Mouse (Mus musculus): ENCODE data around the gene Best2. TPM values are rescaled to one million over a fixed set of nuclear protein-coding genes. Genes with fewer than 3 reads are reported as not detected.
A peak's percentile ranks its signal among the peaks of the same experiment; 100 is the strongest.

Best2 gene
- polyA plus RNA-seq, 1 experiment from 2014 or later = not detected

DNA sequence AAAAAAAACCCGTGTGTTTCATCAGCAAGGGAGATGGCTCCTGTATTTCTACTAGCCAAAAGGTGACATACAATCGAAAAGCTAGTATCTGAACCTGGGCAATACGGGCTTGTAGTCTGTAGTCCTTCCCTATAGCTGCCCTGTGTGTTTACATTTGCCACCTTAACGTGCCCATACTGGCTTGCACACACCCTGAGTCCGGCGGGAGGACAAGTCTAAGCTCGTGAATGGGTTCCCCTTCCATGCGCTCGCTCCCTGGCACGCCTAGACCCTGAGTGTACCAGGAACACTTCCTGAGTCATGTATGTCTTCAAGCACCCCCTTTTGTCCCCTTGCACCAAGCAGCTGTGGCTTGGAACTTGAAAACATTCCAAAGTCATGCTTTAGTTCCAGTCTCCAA is 2.4 kb upstream of the Best2 start:
- H3K27ac ChIP-seq = no peak overlapping the region
- WGBS = 74% methylated on average over 10 of the region's 10 CpGs
- peaks cover 6% of the 10 kb centered on the region for H3K4me1 ChIP-seq

DNA sequence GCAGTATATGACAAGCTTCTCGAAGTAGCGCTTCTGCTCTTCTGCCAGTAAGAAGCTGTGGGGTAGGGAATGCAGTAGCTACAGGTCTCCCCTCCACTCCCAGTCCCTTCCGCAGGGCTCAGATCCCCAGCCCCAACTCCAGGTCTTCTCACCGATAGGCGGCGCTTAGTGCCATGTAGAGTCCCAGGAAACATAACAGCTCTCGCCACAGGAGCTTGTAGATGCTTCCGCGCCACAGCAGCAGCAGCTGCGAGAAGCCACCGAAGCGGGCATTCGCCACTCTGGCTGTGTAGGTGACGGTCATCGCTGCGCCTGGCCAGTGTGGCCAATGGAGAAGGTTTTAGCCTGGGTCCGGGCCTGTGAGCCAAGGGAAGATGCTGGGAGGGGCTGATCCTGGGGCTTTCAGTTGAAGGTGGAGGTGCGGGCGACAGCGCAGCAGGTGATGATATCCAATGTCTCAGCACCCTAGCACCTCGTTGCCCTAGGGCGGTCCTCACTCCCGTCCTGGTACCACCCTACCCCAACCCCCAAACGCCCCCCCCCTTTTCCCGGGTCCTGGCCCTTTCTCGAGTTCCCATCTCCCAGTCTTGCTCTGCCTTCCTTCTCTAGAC is 996 bp downstream of the Best2 start:
- Histone ChIP-seq H3K27me3 (peaks cover 53% of the 10 kb centered on the region), H3K36me3 (peaks cover 12% of the 10 kb centered on the region), H3K4me1 (peaks cover 12% of the 10 kb centered on the region), H3K27ac (no peak overlapping the region), H3K9ac (peak overlapping the region; percentile 43), H3K4me3 (replicated peaks) (peak overlapping the region; percentile 37), H3K4me2 (peak overlapping the region; percentile 67), H3K9me3 (replicated peaks) (no peaks in the 10 kb centered on the region)
- no peak; the same call in 1 of the 2 replicates for ATAC-seq (replicated peaks; ENCODE audit: low FRiP score)
- 3% methylated on average over 24 of the region's 26 CpGs for WGBS

More for the DNA sequence above, 2.4 kb upstream of the Best2 start:
- Histone ChIP-seq H3K4me2 (no peak overlapping the region), H3K9ac (no peak overlapping the region), H3K9me3 (replicated peaks) (no peaks in the 10 kb centered on the region), H3K27me3 (peaks cover 28% of the 10 kb centered on the region), H3K4me3 (replicated peaks) (no peak overlapping the region), H3K36me3 (peaks cover 46% of the 10 kb centered on the region)
- no peak for ATAC-seq (replicated peaks; ENCODE audit: low FRiP score)

DNA sequence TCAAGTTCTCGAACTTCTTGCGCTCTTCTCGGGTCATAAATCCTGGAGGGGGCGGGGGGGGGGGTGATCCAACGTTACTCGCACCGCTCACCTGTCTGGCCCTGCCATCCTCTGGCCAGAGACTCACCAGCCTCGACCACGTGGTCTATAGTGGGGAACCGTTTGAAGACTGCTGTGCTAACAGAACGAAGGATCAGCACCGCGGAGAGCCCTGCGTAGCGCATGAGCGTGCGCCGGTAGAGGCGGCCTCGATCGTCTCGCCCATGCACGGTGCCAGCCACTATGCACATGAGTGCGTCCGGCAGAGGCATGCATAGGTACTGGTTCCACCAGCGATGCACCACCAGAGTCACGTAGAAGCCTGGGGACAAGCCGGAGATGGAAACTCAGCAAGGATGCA is 3.1 kb downstream of the Best2 start:
- WGBS = 13% methylated on average over 28 of the region's 28 CpGs
- Histone ChIP-seq H3K4me3 (replicated peaks) (no peak overlapping the region), H3K4me2 (peak overlapping the region; percentile 14; the same call in 1 of the 2 replicates), H3K9me3 (replicated peaks) (no peaks in the 10 kb centered on the region), H3K4me1 (peaks cover 12% of the 10 kb centered on the region), H3K27me3 (peaks cover 67% of the 10 kb centered on the region), H3K9ac (no peak overlapping the region), H3K27ac (no peak overlapping the region), H3K36me3 (no peaks in the 10 kb centered on the region)
- no peak for ATAC-seq (replicated peaks; ENCODE audit: low FRiP score)

DNA sequence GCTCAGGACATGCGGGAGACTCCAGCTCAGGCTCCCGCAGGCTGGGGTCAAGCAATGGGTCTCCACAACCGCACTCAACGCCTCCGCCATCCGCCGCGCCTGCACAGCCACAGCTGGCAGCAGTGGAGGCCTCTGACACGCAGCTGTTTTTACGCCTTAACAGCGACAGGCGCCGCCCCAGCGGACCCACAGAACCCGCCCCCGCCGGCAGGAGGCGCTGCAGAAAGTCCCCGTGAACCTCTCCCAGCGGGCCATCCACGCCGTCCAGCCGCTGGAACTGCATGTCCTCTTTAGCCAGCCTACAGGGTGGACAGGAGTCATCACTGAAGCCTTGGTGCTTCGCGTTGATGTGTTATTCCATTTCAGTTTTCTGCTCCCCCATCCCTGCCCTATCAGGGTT is 6.6 kb downstream of the Best2 start:
- Histone ChIP-seq H3K4me2 (no peak overlapping the region), H3K27ac (no peak overlapping the region), H3K4me3 (replicated peaks) (no peak overlapping the region), H3K36me3 (0 out of 2 replicates have a peak, but pooled peaks cover 2% of the 10 kb centered on the region), H3K9me3 (replicated peaks) (no peaks in the 10 kb centered on the region), H3K4me1 (peaks cover 6% of the 10 kb centered on the region; the same call in 1 of the 2 replicates), H3K27me3 (peaks cover 44% of the 10 kb centered on the region), H3K9ac (no peak overlapping the region)
- WGBS = 18% methylated on average over 25 of the region's 25 CpGs
- ATAC-seq (replicated peaks; ENCODE audit: low FRiP score) = no peak

DNA sequence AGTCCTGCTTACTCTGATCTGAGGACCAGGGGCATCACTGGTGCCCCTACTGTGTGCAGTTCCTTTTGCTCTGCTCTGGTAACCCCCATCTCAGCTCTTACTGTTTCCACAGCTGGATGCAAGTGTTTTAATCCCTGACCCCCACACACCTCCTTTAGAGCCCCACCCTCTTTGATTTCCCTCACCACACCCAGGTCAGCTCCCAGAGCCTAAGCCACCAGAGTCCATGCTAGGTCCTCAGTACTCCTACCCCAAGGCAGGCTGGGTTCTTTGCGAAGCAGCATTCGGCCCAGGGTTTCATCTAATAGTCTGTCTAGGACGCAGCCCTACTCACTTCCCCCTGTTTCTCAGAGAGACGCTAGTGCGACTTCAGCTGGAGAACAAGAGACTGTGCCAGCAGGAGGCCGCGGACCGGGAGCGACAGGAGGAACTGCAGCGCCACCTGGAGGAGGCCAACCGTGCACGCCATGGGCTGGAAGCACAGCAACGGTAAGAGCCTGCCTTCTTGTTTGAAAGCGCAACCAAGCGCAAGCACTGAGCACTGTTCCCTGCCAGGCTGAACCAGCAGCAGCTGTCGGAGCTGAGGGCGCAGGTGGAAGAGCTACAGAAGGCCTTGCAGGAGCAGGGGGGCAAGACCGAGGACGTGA is 16.6 kb downstream of the Best2 start:
- Histone ChIP-seq H3K27me3 (peaks cover 24% of the 10 kb centered on the region), H3K9ac (no peak overlapping the region), H3K4me3 (replicated peaks) (no peak overlapping the region; the same call in 1 of the 2 replicates), H3K4me1 (peaks cover 16% of the 10 kb centered on the region), H3K36me3 (peaks cover 21% of the 10 kb centered on the region), H3K4me2 (peak overlapping the region; percentile 21), H3K27ac (no peak overlapping the region), H3K9me3 (replicated peaks) (no peaks in the 10 kb centered on the region)
- ATAC-seq (replicated peaks; ENCODE audit: low FRiP score) = peak; percentile 59
- 9% methylated on average over 19 of the region's 19 CpGs for WGBS

DNA sequence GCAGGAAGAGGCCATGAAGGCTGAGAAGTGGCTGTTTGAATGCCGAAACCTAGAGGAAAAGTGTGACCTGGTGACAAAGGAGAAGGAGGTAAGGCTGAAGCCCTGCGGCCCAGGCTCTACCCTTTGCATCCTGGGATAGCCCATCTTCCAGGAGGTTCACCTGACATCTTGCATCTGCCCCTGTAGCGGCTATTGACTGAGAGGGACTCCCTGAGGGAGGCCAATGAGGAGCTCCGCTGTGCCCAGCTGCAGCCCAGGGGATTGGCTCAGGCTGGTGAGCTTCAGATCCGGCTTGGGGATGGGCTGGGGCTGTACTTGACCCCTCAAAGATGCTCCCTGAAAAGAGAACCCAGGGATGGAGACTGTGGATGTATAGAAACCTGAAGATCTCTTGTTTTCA is 17.4 kb downstream of the Best2 start:
- Histone ChIP-seq H3K4me2 (no peak overlapping the region), H3K27me3 (peaks cover 24% of the 10 kb centered on the region), H3K9me3 (replicated peaks) (no peaks in the 10 kb centered on the region), H3K4me1 (peaks cover 16% of the 10 kb centered on the region), H3K36me3 (peaks cover 19% of the 10 kb centered on the region), H3K27ac (no peak overlapping the region), H3K4me3 (replicated peaks) (no peak overlapping the region), H3K9ac (no peak overlapping the region)
- no peak for ATAC-seq (replicated peaks; ENCODE audit: low FRiP score)
- WGBS = 88% methylated on average over 5 of the region's 5 CpGs

DNA sequence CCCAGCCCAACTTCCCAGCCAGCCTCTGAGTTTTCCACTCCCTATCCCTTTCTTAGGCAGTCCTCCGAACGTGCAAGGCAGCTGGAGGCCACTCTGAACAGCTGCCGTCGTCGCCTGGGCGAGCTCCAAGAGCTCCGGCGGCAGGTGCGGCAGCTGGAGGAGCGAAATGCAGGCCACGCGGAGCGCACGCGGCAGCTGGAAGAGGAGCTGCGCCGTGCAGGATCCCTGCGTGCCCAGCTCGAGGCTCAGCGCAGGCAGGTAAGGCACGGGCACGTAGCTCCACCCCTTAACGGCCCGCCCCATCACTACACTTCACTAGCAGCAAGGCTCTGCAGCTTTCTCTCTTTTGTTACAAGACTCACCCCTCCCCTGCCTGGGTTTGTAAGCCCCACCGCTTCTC is 18.7 kb downstream of the Best2 start:
- H3K27me3 ChIP-seq = peaks cover 24% of the 10 kb centered on the region
- H3K36me3 ChIP-seq = peaks cover 19% of the 10 kb centered on the region
- H3K4me2 ChIP-seq = 0 out of 2 replicates have a peak overlapping the region, but pooled peaks have one; percentile 25
- no peak for ATAC-seq (replicated peaks; ENCODE audit: low FRiP score)
- H3K9ac ChIP-seq = no peak overlapping the region
- no peaks in the 10 kb centered on the region for H3K9me3 ChIP-seq (replicated peaks)
- H3K4me1 ChIP-seq = peaks cover 23% of the 10 kb centered on the region
- WGBS = 21% methylated on average over 25 of the region's 25 CpGs
- H3K27ac ChIP-seq = no peak overlapping the region
- H3K4me3 ChIP-seq (replicated peaks) = no peak overlapping the region

DNA sequence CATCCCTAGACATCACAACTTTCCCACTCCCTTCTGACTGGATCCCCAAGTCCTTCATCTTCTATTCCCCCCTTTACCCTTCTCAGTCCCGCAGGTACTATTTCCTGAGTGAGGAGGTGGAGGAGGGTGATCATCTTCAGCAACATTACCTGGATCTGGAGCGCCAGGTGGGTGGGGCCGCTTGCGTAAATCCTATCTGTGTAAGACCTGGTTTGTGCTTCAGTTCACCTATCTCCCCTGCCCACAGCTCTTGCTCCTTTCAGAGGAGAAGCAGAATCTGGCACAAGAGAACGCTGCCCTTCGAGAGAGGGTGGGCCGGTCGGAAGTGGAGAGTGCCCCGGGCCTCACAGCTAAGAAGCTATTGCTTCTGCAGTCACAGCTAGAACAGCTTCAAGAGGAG is 20.0 kb downstream of the Best2 start:
- H3K36me3 ChIP-seq = peaks cover 19% of the 10 kb centered on the region
- H3K4me3 ChIP-seq (replicated peaks) = no peak overlapping the region
- H3K27me3 ChIP-seq = peaks cover 24% of the 10 kb centered on the region
- no peaks in the 10 kb centered on the region for H3K9me3 ChIP-seq (replicated peaks)
- ATAC-seq (replicated peaks; ENCODE audit: low FRiP score) = no peak
- H3K4me1 ChIP-seq = peaks cover 28% of the 10 kb centered on the region
- no peak overlapping the region for H3K9ac ChIP-seq
- H3K4me2 ChIP-seq = no peak overlapping the region
- 91% methylated on average over 9 of the region's 9 CpGs for WGBS
- no peak overlapping the region for H3K27ac ChIP-seq

DNA sequence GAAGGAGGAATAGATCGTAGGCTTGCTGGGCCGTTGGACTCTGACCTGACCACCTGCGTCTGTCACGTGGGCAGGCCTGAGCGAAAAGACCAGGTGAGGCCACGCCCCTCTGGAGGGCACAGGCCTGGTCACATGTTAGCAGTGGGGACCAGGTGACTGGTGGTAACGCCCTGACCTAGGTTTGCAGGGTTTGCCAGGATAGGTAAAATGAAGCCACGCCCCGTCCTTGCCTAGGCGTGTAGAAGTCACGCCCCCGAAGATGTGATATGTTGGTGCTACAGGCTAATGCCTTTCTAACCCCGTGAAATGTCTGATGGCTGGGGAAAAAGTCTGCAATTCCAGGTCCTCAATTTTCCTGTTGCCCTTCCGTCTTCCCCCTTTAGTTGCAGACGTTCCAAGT is 23.5 kb downstream of the Best2 start:
- 2% methylated on average over 15 of the region's 15 CpGs for WGBS
- Histone ChIP-seq H3K4me2 (peak overlapping the region; percentile 85), H3K27me3 (peaks cover 36% of the 10 kb centered on the region), H3K4me3 (replicated peaks) (peak overlapping the region; percentile 58), H3K36me3 (peaks cover 9% of the 10 kb centered on the region; the same call in 1 of the 2 replicates), H3K9ac (peak overlapping the region; percentile 69), H3K9me3 (replicated peaks) (no peaks in the 10 kb centered on the region), H3K4me1 (peaks cover 29% of the 10 kb centered on the region), H3K27ac (peak overlapping the region; percentile 85)
- peak; percentile 72 for ATAC-seq (replicated peaks; ENCODE audit: low FRiP score)

DNA sequence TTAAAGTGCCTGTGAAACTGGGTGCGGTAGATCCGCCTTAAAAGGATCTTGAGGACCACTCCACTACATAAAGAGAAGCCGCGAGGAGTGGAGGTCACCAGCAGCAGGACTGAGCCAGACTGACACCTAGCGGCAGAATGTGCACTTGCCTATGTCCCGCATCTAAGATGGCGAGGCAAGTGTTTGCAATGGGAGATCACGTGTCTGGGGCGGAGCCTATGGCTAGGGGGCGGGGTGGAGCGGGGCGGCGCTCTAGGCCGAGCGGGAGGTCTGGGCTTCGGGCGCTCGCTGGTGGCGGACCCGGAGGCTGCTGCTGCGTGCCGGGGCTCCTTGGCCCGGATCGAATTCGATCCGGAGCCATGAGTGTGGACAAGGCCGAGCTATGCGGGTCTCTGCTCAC is 24.0 kb downstream of the Best2 start, which contains the start of gene Hook2:
Gene Hook2, plus strand, starts transcription at position 255 of the 400 bp plus-strand sequence.
- Histone ChIP-seq H3K4me1 (peaks cover 29% of the 10 kb centered on the region), H3K4me3 (replicated peaks) (peak within 1 kb of the TSS; percentile 58), H3K9me3 (replicated peaks) (no peaks in the 10 kb centered on the region), H3K4me2 (peak within 1 kb of the TSS; percentile 85), H3K27me3 (peaks cover 31% of the 10 kb centered on the region), H3K27ac (peak within 1 kb of the TSS; percentile 85), H3K36me3 (peaks cover 9% of the 10 kb centered on the region; the same call in 1 of the 2 replicates), H3K9ac (peak within 1 kb of the TSS; percentile 69)
- under 1% methylated on average over 28 of the region's 28 CpGs for WGBS
- ATAC-seq (replicated peaks; ENCODE audit: low FRiP score) = peak; percentile 91

DNA sequence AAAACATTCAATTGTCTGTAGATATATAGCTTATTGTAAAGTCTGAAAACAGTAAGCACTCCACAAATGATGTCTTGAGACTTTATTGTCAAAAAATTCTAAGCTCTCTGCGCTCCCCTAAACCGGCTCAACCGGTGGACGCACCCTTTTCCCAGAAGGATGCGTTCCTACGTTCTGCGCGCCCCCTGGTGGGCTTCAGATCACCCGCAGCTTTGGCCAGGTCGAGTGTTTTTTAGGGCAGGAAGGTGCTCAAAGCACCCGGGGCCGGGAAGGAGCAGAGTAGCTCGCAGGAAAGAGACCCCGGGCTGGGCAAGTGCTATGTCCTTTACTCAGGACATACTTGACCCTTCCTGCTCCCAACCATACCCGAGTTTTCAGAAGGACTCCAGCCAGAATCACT is 24.5 kb downstream of the Best2 start:
- Histone ChIP-seq H3K36me3 (peaks cover 3% of the 10 kb centered on the region; the same call in 1 of the 2 replicates), H3K9me3 (replicated peaks) (no peaks in the 10 kb centered on the region), H3K4me2 (peak overlapping the region; percentile 85), H3K9ac (peak overlapping the region; percentile 59), H3K27me3 (peaks cover 26% of the 10 kb centered on the region), H3K4me1 (peaks cover 34% of the 10 kb centered on the region), H3K27ac (peak overlapping the region; percentile 83), H3K4me3 (replicated peaks) (peak overlapping the region; percentile 58)
- ATAC-seq (replicated peaks; ENCODE audit: low FRiP score) = peak; percentile 55
- WGBS = under 1% methylated on average over 15 of the region's 15 CpGs

DNA sequence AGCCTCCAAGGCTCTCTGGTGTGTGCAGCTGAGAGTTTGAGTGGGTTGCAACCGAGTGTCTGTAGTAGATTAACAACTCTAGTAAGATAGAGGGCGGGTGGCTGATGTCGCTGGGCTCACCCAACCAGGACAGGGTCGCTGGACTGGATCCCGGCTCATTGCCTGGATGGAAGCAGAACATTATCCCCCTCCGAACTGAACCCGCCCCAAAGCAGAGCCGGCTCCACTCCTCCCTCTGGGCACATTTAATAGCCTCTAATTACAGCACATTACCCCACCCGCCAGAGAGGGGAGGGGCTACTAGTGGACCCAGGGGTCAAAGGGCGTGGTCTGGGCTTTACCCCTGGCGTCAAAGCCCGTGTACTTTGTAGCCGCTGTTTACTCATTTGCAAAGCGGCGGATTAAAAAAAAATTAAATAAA is 25.0 kb downstream of the Best2 start:
- WGBS = 4% methylated on average over 15 of the region's 15 CpGs
- Histone ChIP-seq H3K27me3 (peaks cover 22% of the 10 kb centered on the region), H3K4me1 (peaks cover 39% of the 10 kb centered on the region), H3K4me2 (peak overlapping the region; percentile 85), H3K9me3 (replicated peaks) (no peaks in the 10 kb centered on the region), H3K36me3 (no peaks in the 10 kb centered on the region), H3K27ac (peak overlapping the region; percentile 82), H3K9ac (no peak overlapping the region; the same call in 1 of the 2 replicates), H3K4me3 (replicated peaks) (peak overlapping the region; percentile 58)
- no peak; the same call in 1 of the 2 replicates for ATAC-seq (replicated peaks; ENCODE audit: low FRiP score)
